Mouse (Mus musculus) midbrain, embryonic 10.5 days (tissue): ENCODE results near the gene Col4a4. TPM values are rescaled to one million over a fixed set of nuclear protein-coding genes. Genes with fewer than 3 reads are reported as not detected.

Experiments used
- DNase-seq: peaks from one replicate; pipeline ENCODE4 v3.0.0-alpha.2; 2017; ENCODE audit warnings: low spot score
- H3K27ac ChIP-seq: fragments of 300-500 bp; sonication (generic); replicated peaks from 2 replicates; pipeline ENCODE4 v1.5.1; 2016; ENCODE audit warnings: mild to moderate bottlenecking
- H3K27me3 ChIP-seq: fragments of 300-500 bp; sonication (generic); 2 replicates; pipeline ENCODE4 v1.6.1; 2016; ENCODE audit warnings: low read depth, mild to moderate bottlenecking; ENCODE audit not compliant: poor library complexity, severe bottlenecking
- H3K36me3 ChIP-seq: fragments of 300-500 bp; sonication (generic); 2 replicates; pipeline ENCODE4 v1.6.1; 2016; ENCODE audit warnings: mild to moderate bottlenecking, moderate library complexity
- H3K4me1 ChIP-seq: fragments of 300-500 bp; sonication (generic); 2 replicates; pipeline ENCODE4 v1.6.1; 2016
- H3K4me3 ChIP-seq: fragments of 300-500 bp; sonication (generic); 2 replicates; pipeline ENCODE4 v1.5.1; 2016; ENCODE audit warnings: mild to moderate bottlenecking, moderate library complexity
- H3K9me3 ChIP-seq: fragments of 300-500 bp; sonication (generic); replicated peaks from 2 replicates; pipeline ENCODE4 v1.6.1; 2016; ENCODE audit warnings: mild to moderate bottlenecking
- WGBS: fragments of 180-500 bp; shearing (Covaris S2); methylation state at CpG from one replicate; pipeline ENCODE4 v1.1.7; 2016; 5-methylcytosine and 5-hydroxymethylcytosine counted together
- polyA plus RNA-seq: library from polyadenylated mRNA; unstranded; fragments of >200 nt; fragmentation: Nextera tagmentation; extraction: Ambion mirVana; gene quantifications from 2 replicates; pipeline ENCODE4 v1.2.1, GENCODE M21; 2016

Col4a4 gene
- polyA plus RNA-seq, 1 experiment from 2014 or later, result 0.06 TPM

DNA sequence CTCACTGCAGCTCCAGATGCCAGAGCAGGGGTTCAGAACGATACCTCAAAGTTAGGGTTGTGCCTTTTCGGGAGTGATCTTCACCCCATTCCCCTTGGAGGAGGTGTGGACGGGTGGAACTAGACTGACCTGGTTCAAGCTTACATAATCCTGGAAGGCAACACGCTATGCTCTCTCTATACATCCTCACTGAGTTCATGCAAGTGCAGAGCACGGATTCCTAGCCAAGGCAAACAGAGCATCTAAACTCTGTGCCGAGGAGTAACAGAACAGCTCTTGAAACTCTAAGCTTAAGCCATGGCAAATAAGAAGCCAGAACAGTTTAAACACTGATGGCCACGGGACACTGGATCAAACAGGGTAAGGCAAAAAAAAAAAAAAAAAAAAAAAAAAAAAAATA is 104.3 kb downstream of the Col4a4 start:
- no peak overlapping the region for H3K27ac ChIP-seq
- H3K4me1 ChIP-seq, result no peaks in the 10 kb centered on the region
- no peak overlapping the region for H3K4me3 ChIP-seq
- DNase-seq, result no peak
- 85% methylated on average over 7 of the region's 7 CpGs for WGBS
- H3K9me3 ChIP-seq, result no peaks in the 10 kb centered on the region
- no peaks in the 10 kb centered on the region for H3K36me3 ChIP-seq
- H3K27me3 ChIP-seq, result no peaks in the 10 kb centered on the region

DNA sequence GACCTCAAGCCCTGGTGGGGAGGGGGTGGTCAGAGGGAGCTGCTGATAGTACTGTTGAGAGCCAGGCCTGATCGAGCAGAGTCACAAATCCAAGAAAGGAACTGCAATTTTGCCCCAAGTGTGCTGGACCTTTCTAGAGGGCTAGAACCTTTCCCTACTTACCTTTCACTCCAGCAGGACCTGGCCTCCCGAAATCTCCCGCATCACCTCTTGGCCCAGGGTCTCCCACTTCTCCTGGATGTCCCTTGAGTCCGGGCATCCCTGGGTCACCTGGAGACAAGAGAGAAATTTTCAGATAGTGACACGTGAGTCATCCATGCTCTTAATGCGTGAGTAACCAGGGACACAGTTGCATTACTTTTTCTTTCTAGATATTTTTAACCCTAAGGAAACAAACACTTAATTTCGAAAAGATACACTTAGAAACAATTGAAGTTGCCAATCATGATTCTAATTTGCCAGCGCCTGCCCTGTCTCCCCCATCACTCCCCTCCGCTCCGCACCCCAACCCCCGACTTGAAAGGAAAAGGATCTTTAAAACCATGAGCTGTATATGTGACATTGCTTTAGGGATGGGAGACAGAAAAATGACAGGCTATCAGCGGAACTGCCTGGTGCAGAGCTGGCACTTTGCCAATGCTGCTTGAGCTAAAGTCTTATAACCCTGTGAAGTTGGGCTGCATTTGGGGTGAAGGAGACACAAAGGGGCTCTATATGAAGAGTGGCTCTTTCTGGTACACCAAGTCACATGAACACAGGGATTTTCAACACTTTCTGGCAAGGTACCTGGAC is 106.8 kb downstream of the Col4a4 start:
- DNase-seq, result no peak
- Histone ChIP-seq H3K4me1 (peaks cover 14% of the 10 kb centered on the region), H3K27me3 (no peaks in the 10 kb centered on the region), H3K27ac (no peak overlapping the region), H3K36me3 (no peaks in the 10 kb centered on the region), H3K4me3 (no peak overlapping the region), H3K9me3 (no peaks in the 10 kb centered on the region)
- 91% methylated on average over 12 of the region's 12 CpGs for WGBS

DNA sequence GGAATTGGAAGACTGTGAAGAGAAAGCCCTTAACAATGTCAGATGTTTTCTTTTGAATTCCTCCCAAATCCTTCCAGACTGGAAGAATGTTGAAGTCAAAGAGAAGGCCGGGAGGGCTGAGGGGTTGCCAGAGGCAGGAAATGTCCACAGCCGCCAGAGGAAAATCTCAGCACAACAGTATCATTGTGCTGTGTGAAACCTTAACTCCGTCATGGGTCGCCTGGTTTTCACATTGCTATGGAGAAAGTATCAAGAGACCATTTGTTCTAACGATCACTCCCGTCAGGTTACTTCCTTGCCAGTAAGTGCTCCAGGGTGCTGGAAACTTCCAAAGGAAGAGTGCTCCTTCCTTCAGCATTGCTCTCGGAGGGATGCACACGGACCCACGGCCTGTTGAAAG is 109.9 kb downstream of the Col4a4 start:
- Histone ChIP-seq H3K27ac (no peak overlapping the region), H3K4me1 (peaks cover 26% of the 10 kb centered on the region)

DNA sequence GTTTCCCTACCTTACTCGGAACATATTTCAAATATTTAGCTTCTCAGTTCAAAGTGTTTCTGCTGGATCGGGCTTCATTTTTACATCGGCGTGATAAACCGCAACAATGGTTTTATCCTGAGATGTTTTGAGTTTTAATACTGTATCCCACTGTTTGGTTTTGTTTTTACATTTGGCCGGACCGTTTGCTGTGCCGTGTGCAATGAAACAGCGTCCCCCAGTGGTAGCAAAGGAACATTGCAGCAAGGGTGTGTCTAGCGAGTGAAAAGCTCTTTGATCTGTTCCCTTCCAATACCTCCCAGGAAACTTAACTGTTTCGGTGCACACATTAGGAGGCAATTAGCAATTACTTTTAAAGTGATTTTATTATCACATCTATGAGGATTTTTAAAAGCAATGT is 110.4 kb downstream of the Col4a4 start:
- no peaks in the 10 kb centered on the region for H3K36me3 ChIP-seq
- peaks cover 26% of the 10 kb centered on the region for H3K4me1 ChIP-seq
- H3K9me3 ChIP-seq, result no peaks in the 10 kb centered on the region
- 49% methylated on average over 11 of the region's 11 CpGs for WGBS
- H3K4me3 ChIP-seq, result no peak overlapping the region
- no peaks in the 10 kb centered on the region for H3K27me3 ChIP-seq
- DNase-seq, result peak; percentile 43
- no peak overlapping the region for H3K27ac ChIP-seq

More for the DNA sequence above, 109.9 kb downstream of the Col4a4 start:
- peak; percentile 38 for DNase-seq
- 25% methylated on average over 9 of the region's 9 CpGs for WGBS
- H3K4me3 ChIP-seq, result no peak overlapping the region
- H3K9me3 ChIP-seq, result no peaks in the 10 kb centered on the region
- no peaks in the 10 kb centered on the region for H3K36me3 ChIP-seq
- H3K27me3 ChIP-seq, result no peaks in the 10 kb centered on the region

DNA sequence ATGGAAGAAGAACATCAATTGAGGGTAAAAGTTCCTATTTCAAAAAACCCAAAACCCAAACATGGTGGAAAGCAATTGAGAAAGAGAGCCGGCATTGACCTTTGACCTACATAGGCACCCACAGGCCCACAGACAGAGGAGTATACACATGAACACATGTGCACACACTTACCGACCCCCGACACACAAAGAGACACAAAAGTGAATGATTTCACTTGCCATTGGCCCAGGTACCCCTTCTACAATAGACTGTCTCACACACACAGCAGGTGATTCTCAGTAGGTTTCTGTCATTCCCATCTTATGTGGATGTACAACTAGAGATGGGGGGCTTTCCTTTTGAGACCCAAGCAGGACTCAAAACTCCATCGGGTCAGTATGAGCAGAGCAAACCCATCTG is 110.8 kb downstream of the Col4a4 start:
- Histone ChIP-seq H3K4me3 (no peak overlapping the region), H3K4me1 (peaks cover 26% of the 10 kb centered on the region), H3K27me3 (no peaks in the 10 kb centered on the region), H3K9me3 (no peaks in the 10 kb centered on the region), H3K36me3 (no peaks in the 10 kb centered on the region), H3K27ac (no peak overlapping the region)
- 79% methylated on average over 4 of the region's 4 CpGs for WGBS
- DNase-seq, result no peak

DNA sequence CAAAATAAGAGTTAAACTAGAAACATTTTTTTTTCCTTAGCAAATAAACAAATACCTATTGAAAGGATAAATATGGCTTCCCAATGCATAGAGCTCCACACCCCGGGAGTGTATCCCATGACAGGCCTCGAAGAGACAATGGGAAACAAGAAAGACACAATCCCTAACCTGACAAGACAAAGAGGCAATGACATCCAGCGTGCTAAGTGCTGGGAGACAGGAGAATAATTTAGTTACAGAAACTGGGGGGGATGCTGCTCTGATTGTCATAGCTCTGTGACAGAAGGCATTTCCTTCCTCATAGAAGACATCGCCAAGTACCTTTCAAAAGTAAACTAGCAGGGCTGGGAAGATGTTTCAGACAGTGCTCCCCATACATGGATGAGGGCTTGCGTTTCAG is 111.4 kb downstream of the Col4a4 start:
- H3K27me3 ChIP-seq, result no peaks in the 10 kb centered on the region

DNA sequence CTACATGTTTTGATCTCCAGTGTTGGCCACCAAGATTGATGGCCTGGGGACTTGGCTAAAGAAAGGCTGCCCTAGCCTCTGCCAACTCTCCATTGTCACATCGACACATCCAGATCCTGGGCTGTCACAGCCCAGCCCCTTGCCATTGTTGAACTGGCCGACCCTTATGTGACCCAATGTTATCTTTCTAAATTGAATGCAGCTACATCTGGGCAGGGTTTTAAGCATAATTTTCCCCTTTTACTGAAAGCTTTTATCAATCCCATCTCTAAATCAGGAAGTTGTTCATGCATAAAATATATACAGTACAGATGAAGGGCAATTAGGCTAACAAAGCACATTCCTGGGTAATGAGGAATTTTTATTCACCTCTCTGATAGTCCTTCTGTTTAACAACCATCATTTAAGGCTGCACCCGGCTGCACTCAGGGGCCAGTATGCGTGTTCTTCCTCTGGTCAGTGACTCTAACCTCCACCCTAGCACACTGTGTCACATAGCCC is 112.1 kb downstream of the Col4a4 start:
- Histone ChIP-seq H3K27ac (no peak overlapping the region), H3K36me3 (no peaks in the 10 kb centered on the region), H3K27me3 (no peaks in the 10 kb centered on the region), H3K9me3 (no peaks in the 10 kb centered on the region), H3K4me3 (no peak overlapping the region), H3K4me1 (peaks cover 26% of the 10 kb centered on the region)
- no peak for DNase-seq
- WGBS, result 45% methylated on average over 4 of the region's 4 CpGs

More for the DNA sequence above, 111.4 kb downstream of the Col4a4 start:
- H3K9me3 ChIP-seq, result no peaks in the 10 kb centered on the region
- 65% methylated on average over 5 of the region's 5 CpGs for WGBS
- H3K4me1 ChIP-seq, result peaks cover 26% of the 10 kb centered on the region
- H3K27ac ChIP-seq, result no peak overlapping the region
- H3K4me3 ChIP-seq, result no peak overlapping the region
- DNase-seq, result no peak
- H3K36me3 ChIP-seq, result no peaks in the 10 kb centered on the region

DNA sequence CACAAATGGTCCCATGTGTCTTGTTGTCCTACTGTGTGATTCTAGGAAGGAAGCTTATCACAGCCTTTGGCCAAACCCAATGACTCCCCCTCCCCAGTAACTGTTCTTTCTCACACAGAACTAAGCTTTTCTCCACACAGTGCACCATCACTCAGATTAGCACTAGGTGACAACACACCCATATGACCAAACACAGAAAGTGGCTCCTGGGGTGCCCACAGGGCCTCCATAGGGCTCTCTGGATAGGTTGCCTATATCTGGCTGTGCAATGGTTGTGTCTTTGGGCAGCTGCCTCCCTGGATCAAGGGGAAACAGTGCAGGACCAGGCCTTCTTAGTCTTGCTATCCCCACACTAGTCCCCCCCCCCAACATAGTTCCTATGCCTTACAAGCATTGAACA is 113.2 kb downstream of the Col4a4 start:
- no peak overlapping the region for H3K4me3 ChIP-seq
- no peaks in the 10 kb centered on the region for H3K27me3 ChIP-seq
- H3K4me1 ChIP-seq, result peaks cover 26% of the 10 kb centered on the region
- no peak overlapping the region for H3K27ac ChIP-seq
- no peaks in the 10 kb centered on the region for H3K9me3 ChIP-seq
- no peak for DNase-seq
- no peaks in the 10 kb centered on the region for H3K36me3 ChIP-seq

DNA sequence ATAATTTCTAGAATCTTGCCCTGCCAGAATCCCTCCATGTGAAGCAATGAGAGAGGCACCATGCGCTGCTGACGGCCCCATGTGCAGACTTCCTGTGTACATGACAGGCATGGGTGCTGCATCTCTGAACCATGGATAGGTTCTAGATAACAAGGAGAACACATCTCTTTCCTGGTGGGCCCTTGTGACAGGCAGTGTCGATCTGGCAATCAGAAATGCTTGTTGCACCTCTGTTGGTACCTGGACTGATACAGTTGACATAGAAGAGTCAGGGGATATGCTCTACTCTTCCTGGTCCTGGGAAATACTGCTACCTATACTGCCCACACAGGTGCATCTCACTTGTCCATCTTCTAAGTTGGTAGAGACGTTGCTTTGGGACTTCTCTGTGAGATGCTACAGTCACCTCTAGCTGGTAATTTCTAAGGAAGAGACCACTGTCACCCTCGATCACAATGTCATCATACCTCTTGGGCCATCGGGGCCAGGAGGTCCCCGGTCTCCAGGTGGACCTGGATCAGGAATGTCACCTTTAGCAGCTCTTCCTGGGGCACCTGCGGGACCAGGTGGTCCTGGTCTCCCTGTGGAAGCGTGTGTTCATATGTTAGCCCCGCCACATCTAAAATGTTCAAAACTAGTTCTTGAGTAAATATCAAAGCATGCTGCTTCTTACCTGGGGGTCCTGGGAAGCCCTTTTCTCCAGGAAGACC is 116.0 kb downstream of the Col4a4 start:
- no peak for DNase-seq
- Histone ChIP-seq H3K27ac (no peak overlapping the region), H3K4me3 (no peak overlapping the region), H3K9me3 (no peaks in the 10 kb centered on the region), H3K27me3 (no peaks in the 10 kb centered on the region), H3K36me3 (no peaks in the 10 kb centered on the region), H3K4me1 (peaks cover 19% of the 10 kb centered on the region)
- WGBS, result 89% methylated on average over 10 of the region's 10 CpGs

DNA sequence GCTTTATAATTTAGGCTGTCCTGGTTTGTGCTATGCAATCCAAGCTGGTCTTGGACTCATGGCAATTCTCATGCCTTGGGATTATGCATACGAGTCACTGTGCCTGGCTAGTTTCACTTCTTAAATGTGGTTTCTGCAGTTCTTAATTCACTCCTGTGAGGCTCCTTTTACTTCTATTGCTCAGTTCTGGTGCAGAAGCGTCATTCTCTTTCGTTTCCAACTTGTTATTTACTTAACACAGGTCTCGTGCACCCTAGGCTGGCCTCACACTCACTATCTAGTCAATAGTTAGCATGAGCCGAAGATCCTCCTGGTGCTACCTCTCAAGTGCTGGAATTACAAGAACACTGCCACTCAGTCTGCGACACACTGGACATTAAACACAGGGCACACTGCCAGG is 117.8 kb downstream of the Col4a4 start:
- H3K4me3 ChIP-seq, result no peak overlapping the region
- no peak overlapping the region for H3K27ac ChIP-seq
- DNase-seq, result no peak
- no peaks in the 10 kb centered on the region for H3K27me3 ChIP-seq
- H3K9me3 ChIP-seq, result no peaks in the 10 kb centered on the region
- WGBS, result 88% methylated on average over 6 of the region's 6 CpGs
- H3K36me3 ChIP-seq, result no peaks in the 10 kb centered on the region
- H3K4me1 ChIP-seq, result peaks cover 9% of the 10 kb centered on the region

DNA sequence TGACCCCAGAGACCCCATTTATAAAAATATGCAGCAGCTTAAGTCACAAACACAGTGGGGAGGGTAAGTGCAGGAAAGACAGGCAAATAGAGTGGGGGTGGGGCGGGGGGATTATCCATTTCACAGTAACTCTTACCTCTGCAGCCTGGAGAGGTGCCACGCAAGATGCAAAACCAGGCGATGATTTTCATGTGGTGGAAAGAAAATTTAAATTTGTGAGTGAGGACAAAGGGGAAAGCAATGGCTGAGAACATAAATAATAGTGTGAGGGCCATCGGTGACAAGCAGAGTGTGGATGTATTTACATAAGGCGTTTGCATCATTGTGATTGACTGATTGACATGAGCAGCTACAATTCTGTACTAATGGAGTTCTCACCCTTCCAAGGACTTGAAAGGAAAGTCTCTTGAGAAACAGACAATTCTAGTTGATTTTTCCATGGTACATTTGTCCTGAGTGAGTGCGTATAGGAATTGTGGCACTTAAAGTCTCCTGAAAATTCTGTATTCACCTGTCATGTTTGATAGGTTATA is 121.3 kb downstream of the Col4a4 start:
- Histone ChIP-seq H3K27ac (no peak overlapping the region), H3K9me3 (no peaks in the 10 kb centered on the region), H3K27me3 (no peaks in the 10 kb centered on the region), H3K36me3 (no peaks in the 10 kb centered on the region), H3K4me1 (peaks cover 7% of the 10 kb centered on the region), H3K4me3 (no peak overlapping the region)
- DNase-seq, result no peak
- WGBS, result 54% methylated on average over 6 of the region's 6 CpGs

DNA sequence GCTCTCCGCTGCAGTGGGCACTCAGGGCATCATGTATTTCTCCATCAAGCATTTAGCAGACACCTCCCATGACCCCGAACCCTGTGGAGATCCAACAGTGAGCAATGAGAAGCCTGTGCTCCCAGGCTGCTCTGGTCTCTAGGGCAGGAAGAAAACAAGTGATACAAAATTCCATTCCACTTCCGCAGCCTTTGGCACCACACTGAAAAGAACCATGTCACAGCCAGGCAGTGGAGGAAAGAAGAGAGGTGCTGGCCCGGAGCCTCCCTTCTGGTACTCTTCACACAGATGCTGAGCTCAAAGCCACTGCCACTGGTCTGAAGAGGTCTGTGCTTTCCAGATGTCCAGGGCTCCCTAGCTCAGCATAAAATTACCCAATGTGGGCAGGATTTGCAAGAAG is 125.6 kb downstream of the Col4a4 start:
- Histone ChIP-seq H3K4me1 (peaks cover 7% of the 10 kb centered on the region), H3K27me3 (no peaks in the 10 kb centered on the region), H3K9me3 (no peaks in the 10 kb centered on the region), H3K36me3 (no peaks in the 10 kb centered on the region), H3K27ac (no peak overlapping the region), H3K4me3 (no peak overlapping the region)
- DNase-seq, result no peak
- 79% methylated on average over 4 of the region's 4 CpGs for WGBS

DNA sequence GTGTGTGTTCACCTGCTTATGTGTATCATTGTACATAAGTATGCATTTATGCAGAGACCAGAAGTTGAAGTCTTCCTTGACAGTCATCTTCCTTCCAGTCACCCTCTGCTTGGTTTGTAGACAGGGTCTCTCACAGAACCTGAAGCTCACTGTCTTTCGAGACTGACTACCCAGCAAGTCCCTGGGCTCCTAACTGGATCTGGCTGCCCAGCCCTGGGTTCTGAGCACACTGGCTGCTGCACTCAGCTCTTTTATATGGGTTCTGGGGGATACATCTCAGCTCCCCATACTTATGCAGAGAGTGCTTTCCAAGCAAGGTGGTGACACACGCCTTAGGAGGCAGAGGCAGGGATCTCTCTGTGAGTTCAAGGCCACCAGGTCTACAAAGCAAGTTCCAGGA is 126.7 kb downstream of the Col4a4 start:
- H3K4me3 ChIP-seq, result no peak overlapping the region

More for the DNA sequence above, 126.7 kb downstream of the Col4a4 start:
- no peaks in the 10 kb centered on the region for H3K27me3 ChIP-seq
- no peaks in the 10 kb centered on the region for H3K36me3 ChIP-seq
- no peak for DNase-seq
- H3K4me1 ChIP-seq, result no peaks in the 10 kb centered on the region
- H3K27ac ChIP-seq, result no peak overlapping the region
- WGBS, result 85% methylated on average over 2 of the region's 2 CpGs
- no peaks in the 10 kb centered on the region for H3K9me3 ChIP-seq
